Mouse (Mus musculus) stomach, postnatal 0 days (tissue): ENCODE data around the gene Lgals4. TPM values are rescaled to one million over a fixed set of nuclear protein-coding genes. Genes with fewer than 3 reads are reported as not detected.
"Not testable (repeated sequence)": the region's sequence is repeated elsewhere in the genome, so short reads cannot be mapped to it uniquely, and the experiment has no call there.

ENCODE experiments used
- ATAC-seq: fragments of 200-750 bp; cut with Nextera tagmentation; 2 replicates; pipeline ENCODE4 v1.8.0; 2017; ENCODE audit not compliant: low FRiP score, low TSS enrichment
- DNase-seq: peaks from one replicate; pipeline ENCODE4 v3.0.0-alpha.2; 2016; ENCODE audit warnings: low spot score
- H3K27ac ChIP-seq: fragments of 300-500 bp; sonication (generic); replicated peaks from 2 replicates; pipeline ENCODE4 v1.5.1; 2014; ENCODE audit warnings: mild to moderate bottlenecking, control low read depth
- H3K27me3 ChIP-seq: fragments of 300-500 bp; sonication (generic); 2 replicates; pipeline ENCODE4 v1.6.1; 2014; ENCODE audit warnings: low read length; ENCODE audit not compliant: control insufficient read depth, insufficient read depth
- H3K36me3 ChIP-seq: fragments of 300-500 bp; sonication (generic); 2 replicates; pipeline ENCODE4 v1.6.1; 2014; ENCODE audit warnings: low read length, mixed read lengths; ENCODE audit not compliant: control insufficient read depth, insufficient read depth
- H3K4me1 ChIP-seq: fragments of 300-500 bp; sonication (generic); replicated peaks from 2 replicates; pipeline ENCODE4 v1.6.1; 2014; ENCODE audit warnings: antibody characterized with exemption; ENCODE audit not compliant: control insufficient read depth, insufficient read depth
- H3K4me2 ChIP-seq: fragments of 300-500 bp; sonication (generic); replicated peaks from 2 replicates; pipeline ENCODE4 v1.6.1; 2014; ENCODE audit warnings: low read depth, mild to moderate bottlenecking, control low read depth, moderate library complexity
- H3K4me3 ChIP-seq: fragments of 300-500 bp; sonication (generic); 2 replicates; pipeline ENCODE4 v1.5.1; 2014; ENCODE audit warnings: low read depth, low read length, control low read depth
- H3K9ac ChIP-seq: fragments of 300-500 bp; sonication (generic); 2 replicates; pipeline ENCODE4 v1.6.1; 2014; ENCODE audit warnings: mild to moderate bottlenecking, low read length, control low read depth, mixed read lengths
- H3K9me3 ChIP-seq: fragments of 300-500 bp; sonication (generic); 2 replicates; pipeline ENCODE4 v1.6.1; 2016; ENCODE audit warnings: low read length; ENCODE audit not compliant: control insufficient read depth
- CTCF ChIP-seq: IDR thresholded peaks from 2 replicates; pipeline ENCODE4 v1.5.1; 2016; ENCODE audit warnings: antibody characterized with exemption, low read depth, mild to moderate bottlenecking, moderate library complexity
- EP300 ChIP-seq: optimal IDR thresholded peaks from 2 replicates; pipeline ENCODE3; 2016; ENCODE audit warnings: antibody characterized with exemption
- WGBS: fragments of 180-500 bp; shearing (Covaris S2); extraction: QIAGEN DNeasy Blood & Tissue Kit; methylation state at CpG from one replicate; pipeline ENCODE4 v1.1.7; 2014; 5-methylcytosine and 5-hydroxymethylcytosine counted together
- polyA plus RNA-seq: library from polyadenylated mRNA; unstranded; fragments of >200 nt; fragmentation: Nextera tagmentation; extraction: Ambion mirVana; gene quantifications from 2 replicates; pipeline ENCODE4 v1.2.1, GENCODE M21; 2015

Lgals4 gene
- polyA plus RNA-seq, 1 experiment from 2014 or later: 489 TPM

GRCm38 (mm10) chr7:28877155-28877554, 43.5 kb downstream of the Lgals4 start:
- Histone ChIP-seq H3K9me3 (no peaks in the 10 kb centered on the region), H3K36me3 (no peaks in the 10 kb centered on the region), H3K4me1 (no peaks in the 10 kb centered on the region), H3K27ac (no peak overlapping the region), H3K4me3 (no peak overlapping the region), H3K27me3 (no peaks in the 10 kb centered on the region), H3K9ac (no peak overlapping the region), H3K4me2 (no peak overlapping the region)
- TF ChIP-seq EP300: no peak
- DNase-seq (no peak), ATAC-seq (no peak)
- 84% methylated on average over 7 of the region's 7 CpGs for WGBS

GRCm38 (mm10) chr7:28877856-28878255, 44.2 kb downstream of the Lgals4 start:
- ATAC-seq: no peak
- Histone ChIP-seq H3K27me3 (no peaks in the 10 kb centered on the region), H3K4me1 (no peaks in the 10 kb centered on the region), H3K4me2 (no peak overlapping the region), H3K27ac (no peak overlapping the region), H3K9ac (no peak overlapping the region), H3K9me3 (no peaks in the 10 kb centered on the region), H3K4me3 (no peak overlapping the region), H3K36me3 (no peaks in the 10 kb centered on the region)
- TF ChIP-seq CTCF: no peak
- no peak for TF ChIP-seq EP300
- WGBS: 70% methylated on average over 4 of the region's 4 CpGs
- DNase-seq: no peak

- Histone ChIP-seq H3K4me1 (no peaks in the 10 kb centered on the region), H3K36me3 (no peaks in the 10 kb centered on the region), H3K4me3 (no peak overlapping the region), H3K4me2 (no peak overlapping the region), H3K27me3 (no peaks in the 10 kb centered on the region), H3K9me3 (no peaks in the 10 kb centered on the region), H3K27ac (no peak overlapping the region), H3K9ac (no peak overlapping the region)
- ATAC-seq: no peak
- no peak for DNase-seq
- TF ChIP-seq EP300 (no peak), CTCF (no peak)
- WGBS: 73% methylated on average over 7 of the region's 7 CpGs
Measured at GRCm38 (mm10) chr7:28879606-28880005, 46.0 kb downstream of the Lgals4 start.

- no peak for DNase-seq
- no peak for ATAC-seq
Measured at GRCm38 (mm10) chr7:28880554-28880953, 46.9 kb downstream of the Lgals4 start.

GRCm38 (mm10) chr7:28881199-28881598, 47.5 kb downstream of the Lgals4 start, which contains the start of gene Capn12:
Capn12 (plus strand) TSS chr7:28881422.
- Histone ChIP-seq H3K36me3 (no peaks in the 10 kb centered on the region), H3K4me2 (no peak within 1 kb of the TSS), H3K9ac (no peak within 1 kb of the TSS), H3K27ac (peak within 1 kb of the TSS; percentile 35; the same call in 1 of the 2 replicates), H3K4me3 (no peak within 1 kb of the TSS), H3K9me3 (no peaks in the 10 kb centered on the region), H3K4me1 (no peaks in the 10 kb centered on the region), H3K27me3 (no peaks in the 10 kb centered on the region)
- ATAC-seq (0 out of 2 replicates have a peak, but pooled peaks have one; percentile 32), DNase-seq (no peak)
- no peak for TF ChIP-seq EP300
- TF ChIP-seq CTCF: no peak
- 41% methylated on average over 13 of the region's 13 CpGs for WGBS

More at GRCm38 (mm10) chr7:28880554-28880953, 46.9 kb downstream of the Lgals4 start:
- H3K4me2 ChIP-seq: no peak overlapping the region
- peak overlapping the region; percentile 35; the same call in 1 of the 2 replicates for H3K27ac ChIP-seq
- H3K9me3 ChIP-seq: no peaks in the 10 kb centered on the region
- no peaks in the 10 kb centered on the region for H3K4me1 ChIP-seq
- TF ChIP-seq CTCF (no peak), EP300 (no peak)
- H3K36me3 ChIP-seq: no peaks in the 10 kb centered on the region
- 78% methylated on average over 10 of the region's 10 CpGs for WGBS
- H3K27me3 ChIP-seq: no peaks in the 10 kb centered on the region
- no peak overlapping the region for H3K9ac ChIP-seq
- H3K4me3 ChIP-seq: no peak overlapping the region

GRCm38 (mm10) chr7:28883039-28883438, 49.4 kb downstream of the Lgals4 start:
- WGBS: 71% methylated on average over 11 of the region's 11 CpGs
- H3K4me2 ChIP-seq: no peak overlapping the region
- no peaks in the 10 kb centered on the region for H3K27me3 ChIP-seq
- H3K4me3 ChIP-seq: no peak overlapping the region
- TF ChIP-seq EP300 (no peak), CTCF (no peak)
- DNase-seq (no peak), ATAC-seq (no peak)
- H3K36me3 ChIP-seq: no peaks in the 10 kb centered on the region
- H3K27ac ChIP-seq: no peak overlapping the region
- H3K9me3 ChIP-seq: no peaks in the 10 kb centered on the region
- H3K4me1 ChIP-seq: no peaks in the 10 kb centered on the region
- no peak overlapping the region for H3K9ac ChIP-seq

GRCm38 (mm10) chr7:28883704-28884103, 50.0 kb downstream of the Lgals4 start:
- not testable (repeated sequence) for H3K4me1 ChIP-seq, H3K27me3 ChIP-seq, H3K9ac ChIP-seq, ATAC-seq, H3K4me3 ChIP-seq, H3K36me3 ChIP-seq, H3K27ac ChIP-seq, H3K4me2 ChIP-seq, H3K9me3 ChIP-seq, DNase-seq
- WGBS: 97% methylated on average over 3 of the region's 4 CpGs
